Mouse (Mus musculus): Measurements from ENCODE around the gene Dnah10.

- peak; percentile 1 for TF ChIP-seq CTCF (IDR thresholded peaks at IDR 0.05; ENCODE audit: control insufficient read depth, insufficient read depth, insufficient read length)
- TF ChIP-seq MAX (IDR thresholded peaks at IDR 0.05), result no peak
- TF ChIP-seq FOSL1 (IDR thresholded peaks at IDR 0.05; ENCODE audit: insufficient read depth, low read length, poor library complexity, severe bottlenecking), result no peak
- no peak for TF ChIP-seq MYOG (IDR thresholded peaks at IDR 0.05; ENCODE audit: control insufficient read depth, extremely low read depth, insufficient read length)
- TF ChIP-seq USF1 (IDR thresholded peaks at IDR 0.05; ENCODE audit: low read depth), result no peak
Measured at GRCm38 (mm10) chr5:124862871-124863741, 138.2 kb downstream of the Dnah10 start.
